Mouse (Mus musculus) intestine, embryonic 15.5 days (tissue): ENCODE measurements around the gene Cep57l1. TPM values are rescaled to one million over a fixed set of nuclear protein-coding genes. Genes with fewer than 3 reads are reported as not detected.

ENCODE experiments used
- ATAC-seq: fragments of 200-750 bp; cut with Nextera tagmentation; 2 replicates; pipeline ENCODE4 v1.8.0; 2017; ENCODE audit warnings: moderate TSS enrichment, moderate library complexity
- H3K27ac ChIP-seq: fragments of 300-500 bp; sonication (generic); 2 replicates; pipeline ENCODE4 v1.5.1; 2015; ENCODE audit warnings: mild to moderate bottlenecking, inconsistent platforms
- H3K27me3 ChIP-seq: fragments of 300-500 bp; sonication (generic); replicated peaks from 2 replicates; pipeline ENCODE4 v1.6.1; 2015; ENCODE audit warnings: inconsistent platforms
- H3K36me3 ChIP-seq: fragments of 300-500 bp; sonication (generic); 2 replicates; pipeline ENCODE4 v1.6.1; 2015; ENCODE audit warnings: inconsistent platforms
- H3K4me1 ChIP-seq: fragments of 300-500 bp; sonication (generic); replicated peaks from 2 replicates; pipeline ENCODE4 v1.6.1; 2015; ENCODE audit warnings: inconsistent platforms
- H3K4me2 ChIP-seq: fragments of 300-500 bp; sonication (generic); replicated peaks from 2 replicates; pipeline ENCODE4 v1.6.1; 2015; ENCODE audit warnings: mild to moderate bottlenecking, inconsistent platforms
- H3K4me3 ChIP-seq: fragments of 300-500 bp; sonication (generic); replicated peaks from 2 replicates; pipeline ENCODE4 v1.5.1; 2015; ENCODE audit warnings: inconsistent platforms
- H3K9ac ChIP-seq: fragments of 300-500 bp; sonication (generic); 2 replicates; pipeline ENCODE4 v1.6.1; 2015; ENCODE audit warnings: inconsistent platforms
- H3K9me3 ChIP-seq: fragments of 300-500 bp; sonication (generic); 2 replicates; pipeline ENCODE4 v1.6.1; 2016; ENCODE audit warnings: inconsistent platforms
- WGBS: fragments of 180-500 bp; shearing (Covaris S2); methylation state at CpG from one replicate; pipeline ENCODE4 v1.1.7; 2015; 5-methylcytosine and 5-hydroxymethylcytosine counted together
- polyA plus RNA-seq: library from polyadenylated mRNA; unstranded; fragments of >200 nt; fragmentation: Nextera tagmentation; extraction: Ambion mirVana; gene quantifications from 2 replicates; pipeline ENCODE4 v1.2.1, GENCODE M21; 2015

Cep57l1 gene
- polyA plus RNA-seq, 1 experiment from 2014 or later = 19.4 TPM

GRCm38 (mm10) chr10:41758041-41758440 is 51.6 kb downstream of the Cep57l1 start:
- Histone ChIP-seq H3K4me3 (no peak overlapping the region), H3K4me2 (no peak overlapping the region), H3K4me1 (no peaks in the 10 kb centered on the region), H3K27ac (no peak overlapping the region), H3K9me3 (no peaks in the 10 kb centered on the region), H3K9ac (no peak overlapping the region), H3K36me3 (no peaks in the 10 kb centered on the region), H3K27me3 (no peaks in the 10 kb centered on the region)
- ATAC-seq = no peak

GRCm38 (mm10) chr10:41757226-41757625 is 52.4 kb downstream of the Cep57l1 start:
- Histone ChIP-seq H3K4me2 (no peak overlapping the region), H3K9ac (no peak overlapping the region), H3K27ac (no peak overlapping the region), H3K36me3 (no peaks in the 10 kb centered on the region), H3K27me3 (no peaks in the 10 kb centered on the region), H3K4me3 (no peak overlapping the region), H3K9me3 (no peaks in the 10 kb centered on the region), H3K4me1 (no peaks in the 10 kb centered on the region)
- WGBS = 92% methylated on average over 5 of the region's 5 CpGs
- ATAC-seq = no peak

GRCm38 (mm10) chr10:41751867-41752480 is 57.7 kb downstream of the Cep57l1 start:
- ATAC-seq = no peak
- Histone ChIP-seq H3K9ac (no peak overlapping the region), H3K36me3 (no peaks in the 10 kb centered on the region), H3K9me3 (no peaks in the 10 kb centered on the region), H3K4me2 (no peak overlapping the region), H3K4me3 (no peak overlapping the region), H3K27me3 (no peaks in the 10 kb centered on the region), H3K27ac (no peak overlapping the region), H3K4me1 (no peaks in the 10 kb centered on the region)
- WGBS = 71% methylated on average over 14 of the region's 14 CpGs

GRCm38 (mm10) chr10:41749306-41749705 is 60.4 kb downstream of the Cep57l1 start:
- Histone ChIP-seq H3K9me3 (no peaks in the 10 kb centered on the region), H3K36me3 (no peaks in the 10 kb centered on the region), H3K4me3 (no peak overlapping the region), H3K27me3 (no peaks in the 10 kb centered on the region), H3K27ac (no peak overlapping the region), H3K4me2 (no peak overlapping the region), H3K4me1 (no peaks in the 10 kb centered on the region), H3K9ac (no peak overlapping the region)
- 72% methylated on average over 3 of the region's 3 CpGs for WGBS
- ATAC-seq = no peak

- Histone ChIP-seq H3K4me3 (no peak overlapping the region), H3K9ac (no peak overlapping the region), H3K27ac (no peak overlapping the region), H3K4me2 (no peak overlapping the region), H3K9me3 (no peaks in the 10 kb centered on the region), H3K4me1 (no peaks in the 10 kb centered on the region), H3K36me3 (no peaks in the 10 kb centered on the region), H3K27me3 (no peaks in the 10 kb centered on the region)
- no peak for ATAC-seq
- 91% methylated on average over 5 of the region's 5 CpGs for WGBS
Observed at GRCm38 (mm10) chr10:41746554-41746953, 63.1 kb downstream of the Cep57l1 start.

- H3K4me3 ChIP-seq = no peak overlapping the region
- no peak overlapping the region for H3K27ac ChIP-seq
- 50% methylated on average over 4 of the region's 4 CpGs for WGBS
- no peaks in the 10 kb centered on the region for H3K4me1 ChIP-seq
- no peaks in the 10 kb centered on the region for H3K36me3 ChIP-seq
- H3K4me2 ChIP-seq = no peak overlapping the region
- H3K9ac ChIP-seq = no peak overlapping the region
- H3K9me3 ChIP-seq = no peaks in the 10 kb centered on the region
- ATAC-seq = no peak
- no peaks in the 10 kb centered on the region for H3K27me3 ChIP-seq
Observed at GRCm38 (mm10) chr10:41744006-41744405, 65.7 kb downstream of the Cep57l1 start.

GRCm38 (mm10) chr10:41740221-41740620 is 69.5 kb downstream of the Cep57l1 start:
- Histone ChIP-seq H3K36me3 (no peaks in the 10 kb centered on the region), H3K4me2 (no peak overlapping the region), H3K9ac (no peak overlapping the region), H3K9me3 (no peaks in the 10 kb centered on the region), H3K27me3 (no peaks in the 10 kb centered on the region), H3K4me3 (no peak overlapping the region), H3K4me1 (no peaks in the 10 kb centered on the region), H3K27ac (no peak overlapping the region)
- 79% methylated on average over 2 of the region's 2 CpGs for WGBS
- ATAC-seq = no peak

- no peak overlapping the region for H3K27ac ChIP-seq
- no peaks in the 10 kb centered on the region for H3K36me3 ChIP-seq
- no peak overlapping the region for H3K4me2 ChIP-seq
- no peak overlapping the region for H3K4me3 ChIP-seq
- H3K9ac ChIP-seq = no peak overlapping the region
- no peaks in the 10 kb centered on the region for H3K27me3 ChIP-seq
- H3K9me3 ChIP-seq = no peaks in the 10 kb centered on the region
- no peaks in the 10 kb centered on the region for H3K4me1 ChIP-seq
- WGBS = 92% methylated on average over 16 of the region's 16 CpGs
- no peak for ATAC-seq
Observed at GRCm38 (mm10) chr10:41737245-41737644, 72.4 kb downstream of the Cep57l1 start.

GRCm38 (mm10) chr10:41735398-41735797 is 74.3 kb downstream of the Cep57l1 start:
- H3K9ac ChIP-seq = no peak overlapping the region
- no peak overlapping the region for H3K4me3 ChIP-seq
- H3K4me2 ChIP-seq = no peak overlapping the region
- 76% methylated on average over 6 of the region's 6 CpGs for WGBS
- no peaks in the 10 kb centered on the region for H3K9me3 ChIP-seq
- ATAC-seq = no peak
- no peaks in the 10 kb centered on the region for H3K27me3 ChIP-seq
- H3K36me3 ChIP-seq = no peaks in the 10 kb centered on the region
- H3K27ac ChIP-seq = no peak overlapping the region
- no peaks in the 10 kb centered on the region for H3K4me1 ChIP-seq

- H3K9me3 ChIP-seq = no peaks in the 10 kb centered on the region
- no peak overlapping the region for H3K9ac ChIP-seq
- H3K36me3 ChIP-seq = 0 out of 2 replicates have a peak, but pooled peaks cover under 1% of the 10 kb centered on the region
- WGBS = 93% methylated on average over 3 of the region's 3 CpGs
- ATAC-seq = no peak
- H3K4me2 ChIP-seq = no peak overlapping the region
- H3K27me3 ChIP-seq = no peaks in the 10 kb centered on the region
- no peaks in the 10 kb centered on the region for H3K4me1 ChIP-seq
- no peak overlapping the region for H3K27ac ChIP-seq
- no peak overlapping the region for H3K4me3 ChIP-seq
Observed at GRCm38 (mm10) chr10:41733214-41733613, 76.5 kb downstream of the Cep57l1 start.

- no peak overlapping the region for H3K4me2 ChIP-seq
- H3K36me3 ChIP-seq = 0 out of 2 replicates have a peak, but pooled peaks cover 6% of the 10 kb centered on the region
- H3K27ac ChIP-seq = no peak overlapping the region
- no peaks in the 10 kb centered on the region for H3K4me1 ChIP-seq
- 86% methylated on average over 4 of the region's 4 CpGs for WGBS
- H3K27me3 ChIP-seq = no peaks in the 10 kb centered on the region
- no peaks in the 10 kb centered on the region for H3K9me3 ChIP-seq
- H3K9ac ChIP-seq = no peak overlapping the region
- H3K4me3 ChIP-seq = no peak overlapping the region
- ATAC-seq = no peak
Observed at GRCm38 (mm10) chr10:41731932-41732331, 77.7 kb downstream of the Cep57l1 start.

GRCm38 (mm10) chr10:41730746-41731145 is 78.9 kb downstream of the Cep57l1 start:
- H3K27ac ChIP-seq = no peak overlapping the region
- no peak overlapping the region for H3K4me3 ChIP-seq
- no peaks in the 10 kb centered on the region for H3K9me3 ChIP-seq
- WGBS = 92% methylated on average over 10 of the region's 10 CpGs
- H3K9ac ChIP-seq = no peak overlapping the region
- H3K4me2 ChIP-seq = no peak overlapping the region
- H3K27me3 ChIP-seq = no peaks in the 10 kb centered on the region
- ATAC-seq = no peak
- H3K4me1 ChIP-seq = no peaks in the 10 kb centered on the region
- 0 out of 2 replicates have a peak, but pooled peaks cover 6% of the 10 kb centered on the region for H3K36me3 ChIP-seq

GRCm38 (mm10) chr10:41726215-41726614 is 83.5 kb downstream of the Cep57l1 start:
- Histone ChIP-seq H3K9me3 (no peaks in the 10 kb centered on the region), H3K9ac (no peak overlapping the region), H3K36me3 (0 out of 2 replicates have a peak, but pooled peaks cover 6% of the 10 kb centered on the region), H3K27me3 (no peaks in the 10 kb centered on the region), H3K4me1 (no peaks in the 10 kb centered on the region), H3K4me3 (no peak overlapping the region), H3K4me2 (no peak overlapping the region), H3K27ac (no peak overlapping the region)
- no peak for ATAC-seq
- 88% methylated on average over 9 of the region's 9 CpGs for WGBS
